Mouse (Mus musculus) fibroblast of lung, adult 2 months (primary cell): ENCODE data around the gene Hoxb6.

ENCODE experiments used
- DNase-seq: peaks from one replicate; pipeline ENCODE4 v3.0.0-alpha.2; 2011; ENCODE audit warnings: low read depth

The Hoxb6 gene

DNA sequence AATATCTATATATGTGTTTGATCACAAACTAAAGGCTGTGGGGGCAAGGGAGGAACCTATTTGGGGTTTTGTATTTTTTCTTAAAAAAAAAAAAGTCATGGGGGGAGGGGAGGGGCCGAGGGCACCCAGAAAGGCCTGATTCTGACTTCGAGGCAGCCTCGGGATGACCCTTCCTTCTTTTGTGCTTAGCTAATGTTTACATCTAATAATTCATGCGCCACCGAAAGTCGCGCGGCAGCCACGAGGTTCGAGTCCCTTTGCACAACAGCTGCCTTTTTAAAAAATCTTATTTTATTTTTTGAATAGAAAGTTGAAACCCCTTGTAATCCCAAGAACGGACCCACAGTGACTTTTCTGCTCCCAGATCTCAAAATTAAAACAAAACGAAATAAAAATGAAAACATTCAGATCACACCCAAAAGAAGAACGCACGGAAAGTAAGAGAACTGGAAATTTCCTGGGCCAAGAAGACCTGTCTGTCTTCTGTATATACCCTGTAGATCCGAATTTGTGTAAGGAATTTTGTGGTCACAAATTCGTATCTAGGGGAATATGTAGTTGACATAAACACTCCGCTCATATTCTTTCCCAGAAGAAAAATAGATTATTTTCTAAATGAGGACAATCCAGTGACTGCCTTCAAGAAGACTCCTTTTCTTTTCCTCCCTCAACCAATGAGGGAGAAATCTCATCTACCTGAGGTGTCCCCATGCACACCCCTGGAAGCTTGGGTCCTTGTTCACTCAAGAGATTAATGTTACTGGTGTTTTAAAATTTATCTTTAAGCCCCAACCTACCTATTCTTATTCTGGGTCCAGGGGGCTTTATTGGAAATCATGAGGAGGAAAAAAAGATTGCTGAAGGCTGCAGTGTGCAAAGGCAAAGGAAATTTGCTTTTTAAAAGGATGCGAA, 24.7 kb downstream of the Hoxb6 start:
- DNase-seq = no peak

DNA sequence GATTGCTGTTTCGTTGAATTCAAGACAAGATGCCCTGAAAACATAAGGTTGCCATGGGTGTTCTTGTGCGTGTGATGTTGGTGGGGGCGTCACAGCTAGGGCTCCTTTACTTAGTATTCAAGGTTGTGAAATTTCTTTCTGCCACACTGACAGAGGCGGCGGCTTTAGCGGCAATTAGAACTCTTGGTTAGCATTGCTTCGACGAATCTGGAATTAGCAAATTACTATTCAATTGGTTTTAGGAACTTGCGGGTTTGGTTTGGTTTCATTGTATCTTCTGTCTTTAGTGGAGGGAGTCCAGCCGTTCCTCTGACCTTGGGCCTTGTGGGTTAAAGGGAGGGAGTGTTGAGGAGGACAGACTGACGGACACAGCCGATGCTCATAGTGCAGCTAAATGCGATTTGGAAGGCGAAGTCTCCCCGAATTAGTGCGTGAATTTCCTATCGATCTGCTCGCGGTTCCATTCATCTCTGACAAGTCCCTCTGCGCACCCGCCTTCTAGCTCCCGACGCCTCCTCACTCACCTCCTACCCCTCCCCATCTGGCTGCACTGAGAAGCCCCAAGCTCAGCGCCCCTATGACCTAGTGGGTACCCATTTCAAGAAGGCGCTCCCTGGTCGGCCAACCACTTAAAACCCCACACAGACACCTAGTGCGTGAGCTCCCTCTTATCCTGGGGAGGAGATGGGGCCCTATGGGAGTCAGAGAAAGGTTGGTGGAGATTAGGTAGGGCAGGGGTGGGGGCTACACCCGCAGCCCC, 25.5 kb downstream of the Hoxb6 start, which contains the start of gene Hoxb4:
TSS of gene Hoxb4 (plus strand) at position 660 of the 760 bp plus-strand sequence.
- DNase-seq = no peak

DNA sequence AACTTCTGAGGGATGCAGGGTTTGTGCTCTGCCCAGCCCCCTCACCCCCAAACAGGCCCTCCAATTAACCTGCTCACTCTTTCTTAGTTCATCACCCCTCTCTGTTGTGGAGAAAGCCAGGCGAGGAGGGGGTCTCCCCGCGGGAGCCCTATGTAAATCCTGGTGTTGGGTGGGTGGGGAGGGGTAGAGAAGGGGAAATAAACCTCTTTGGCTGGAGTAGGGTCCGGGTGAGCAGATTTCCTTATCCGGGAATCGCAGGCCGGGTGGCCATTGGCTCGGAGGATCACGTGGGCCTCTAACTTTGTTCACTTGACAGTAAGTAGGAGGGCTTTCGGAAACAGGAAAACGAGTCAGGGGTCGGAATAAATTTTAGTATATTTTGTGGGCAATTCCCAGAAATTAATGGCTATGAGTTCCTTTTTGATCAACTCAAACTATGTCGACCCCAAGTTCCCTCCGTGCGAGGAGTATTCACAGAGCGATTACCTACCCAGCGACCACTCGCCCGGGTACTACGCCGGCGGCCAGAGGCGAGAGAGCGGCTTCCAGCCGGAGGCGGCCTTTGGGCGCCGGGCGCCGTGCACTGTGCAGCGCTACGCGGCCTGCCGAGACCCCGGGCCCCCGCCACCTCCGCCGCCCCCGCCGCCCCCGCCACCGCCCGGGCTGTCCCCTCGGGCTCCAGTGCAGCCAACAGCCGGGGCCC, 26.2 kb downstream of the Hoxb6 start:
- no peak for DNase-seq

DNA sequence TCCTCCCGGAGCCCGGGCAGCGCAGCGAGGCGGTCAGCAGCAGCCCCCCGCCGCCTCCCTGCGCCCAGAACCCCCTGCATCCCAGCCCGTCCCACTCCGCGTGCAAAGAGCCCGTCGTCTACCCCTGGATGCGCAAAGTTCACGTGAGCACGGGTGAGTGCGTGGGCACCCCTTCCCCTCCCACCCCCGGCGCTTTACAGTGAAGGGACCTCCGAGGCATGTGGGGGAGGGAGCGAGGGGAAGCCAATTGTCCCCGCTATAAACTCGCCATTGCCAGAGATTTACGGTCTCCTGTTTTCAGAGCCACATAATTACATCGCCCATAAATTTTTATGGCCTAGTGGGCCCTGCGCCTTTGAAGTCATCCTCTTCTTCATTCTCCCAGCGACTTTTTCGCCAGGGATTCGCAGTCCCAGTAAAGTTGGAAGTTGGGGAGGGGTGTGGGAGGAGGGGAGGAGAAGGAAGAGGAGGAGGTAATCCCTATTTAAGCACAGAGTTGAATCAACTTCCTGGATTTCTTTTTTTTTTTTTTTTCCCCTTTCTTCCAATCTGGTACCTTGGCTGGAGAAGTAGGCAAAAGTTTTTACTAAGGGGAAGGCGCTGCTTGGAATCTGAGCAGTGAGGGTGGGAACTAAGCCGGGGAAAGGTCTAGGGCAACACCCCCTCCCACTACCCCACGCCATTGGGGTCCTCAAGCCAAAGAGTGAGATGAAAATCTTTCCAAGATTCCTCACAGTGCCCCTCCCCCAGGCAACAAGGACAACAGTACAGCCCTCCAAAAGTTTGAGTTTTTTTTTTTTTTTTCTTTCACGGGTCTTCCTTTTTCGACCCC, 27.0 kb downstream of the Hoxb6 start:
- no peak for DNase-seq

DNA sequence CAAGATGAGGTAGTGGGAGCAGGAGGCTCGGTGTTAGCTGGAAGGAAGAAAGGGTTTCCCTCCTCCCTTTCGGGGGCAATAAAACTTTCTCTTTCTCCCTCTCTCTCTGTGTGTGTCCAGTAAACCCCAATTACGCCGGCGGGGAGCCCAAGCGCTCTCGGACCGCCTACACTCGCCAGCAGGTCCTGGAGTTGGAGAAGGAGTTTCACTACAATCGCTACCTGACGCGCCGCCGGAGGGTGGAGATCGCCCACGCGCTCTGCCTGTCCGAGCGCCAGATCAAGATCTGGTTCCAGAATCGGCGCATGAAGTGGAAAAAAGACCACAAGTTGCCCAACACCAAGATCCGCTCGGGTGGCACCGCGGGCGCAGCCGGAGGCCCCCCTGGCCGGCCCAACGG, 27.6 kb downstream of the Hoxb6 start:
- no peak for DNase-seq

DNA sequence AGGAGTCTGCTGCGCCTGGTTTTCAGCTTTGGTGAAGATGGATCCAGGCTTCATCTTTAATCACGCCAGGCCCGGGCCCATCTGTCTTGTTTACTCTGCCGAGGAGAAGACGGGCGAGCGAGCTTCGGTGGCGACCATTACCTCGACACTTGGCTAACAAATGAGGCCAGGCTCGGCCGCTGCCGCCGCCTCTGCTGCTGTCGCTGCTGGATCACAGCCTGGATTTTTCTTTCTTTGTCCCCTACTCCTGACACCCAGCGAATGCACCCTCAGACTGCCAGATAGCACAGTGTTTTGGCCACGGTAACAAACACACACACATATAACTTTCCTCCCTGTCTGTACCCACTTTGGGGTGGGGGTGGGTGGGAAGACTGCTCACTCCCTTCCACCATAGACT, 28.4 kb downstream of the Hoxb6 start:
- DNase-seq = no peak

DNA sequence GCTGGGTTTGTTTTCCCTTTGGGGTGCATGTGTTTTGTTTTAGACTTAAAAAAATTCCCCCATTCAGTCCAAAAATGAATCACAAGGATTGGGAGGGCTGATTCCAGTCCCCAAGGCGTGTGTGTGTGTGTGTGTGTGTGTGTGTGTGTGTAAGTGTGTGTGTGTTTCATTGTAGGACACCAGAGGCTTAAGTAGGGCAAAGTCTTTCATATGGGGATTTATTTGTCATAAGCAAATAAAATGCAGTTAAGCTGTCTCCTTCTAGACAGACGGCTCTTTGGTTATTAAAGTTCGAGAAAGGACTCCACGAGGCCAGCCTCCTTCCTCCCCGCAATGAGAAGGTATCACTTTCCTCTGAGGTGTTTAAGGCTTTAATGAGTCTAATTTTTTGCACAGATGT, 29.6 kb downstream of the Hoxb6 start:
- DNase-seq = no peak

DNA sequence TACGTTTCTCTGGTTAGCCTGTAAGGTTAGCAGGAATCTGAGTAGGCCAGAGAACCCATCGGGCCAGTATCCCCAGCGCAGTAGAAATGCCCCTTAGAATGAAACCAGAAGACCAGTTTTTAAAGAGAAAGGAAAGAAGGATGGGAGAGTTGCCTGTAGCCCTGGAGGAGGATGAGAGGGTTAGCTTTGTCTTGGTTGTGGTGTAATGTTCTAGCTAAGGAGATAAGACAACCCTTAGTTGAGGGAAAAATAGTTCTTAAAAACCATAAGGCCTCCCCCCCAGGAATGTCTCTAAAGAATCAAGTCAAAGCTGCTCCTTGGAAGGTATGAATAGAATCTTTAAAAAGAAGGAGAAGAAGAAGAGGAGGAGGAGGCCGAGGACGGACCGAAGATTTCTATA, 30.5 kb downstream of the Hoxb6 start:
- DNase-seq = no peak

DNA sequence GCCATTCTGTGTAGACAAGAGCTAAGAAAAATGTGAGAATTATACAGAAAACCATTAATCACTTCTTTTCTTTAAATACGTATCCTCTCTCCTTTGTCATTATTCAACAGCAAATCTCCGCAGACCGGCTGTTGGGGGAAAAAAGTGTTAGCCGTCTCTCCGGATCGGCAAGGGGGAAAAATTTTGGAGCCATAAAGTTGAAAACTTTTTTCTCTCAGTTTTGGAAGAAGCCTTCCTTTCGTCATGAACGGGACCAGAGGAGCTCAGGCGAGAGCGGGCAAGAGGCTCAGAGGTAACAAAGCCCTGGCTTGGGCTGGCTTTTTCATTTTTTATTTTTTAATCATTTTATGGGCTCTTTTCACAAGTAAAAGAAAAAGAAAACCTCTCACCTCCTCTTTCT, 30.9 kb downstream of the Hoxb6 start, which contains the start of gene Hoxb3:
TSS of gene Hoxb3 (plus strand) at position 173 of the 400 bp plus-strand sequence.
- no peak for DNase-seq

DNA sequence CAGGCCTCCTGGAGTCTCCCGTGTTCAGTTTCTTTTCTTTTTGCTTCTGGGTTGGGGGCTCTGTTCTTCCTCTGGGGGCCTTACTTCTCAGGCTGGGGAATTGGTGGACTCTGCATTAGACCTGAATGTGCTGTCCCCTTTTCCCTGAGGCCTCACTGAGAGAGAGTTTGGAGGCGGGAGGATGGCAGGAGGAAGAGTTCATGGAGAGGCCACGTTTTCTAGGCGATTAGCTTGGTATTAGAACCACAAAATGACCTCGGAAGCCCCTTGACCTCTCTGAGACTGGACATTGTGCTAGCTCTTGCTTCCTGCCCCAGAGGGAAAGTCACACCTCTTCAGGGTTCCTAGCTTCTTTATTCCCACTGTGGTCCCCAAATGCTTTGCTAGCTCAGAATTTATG, 31.8 kb downstream of the Hoxb6 start:
- DNase-seq = no peak

DNA sequence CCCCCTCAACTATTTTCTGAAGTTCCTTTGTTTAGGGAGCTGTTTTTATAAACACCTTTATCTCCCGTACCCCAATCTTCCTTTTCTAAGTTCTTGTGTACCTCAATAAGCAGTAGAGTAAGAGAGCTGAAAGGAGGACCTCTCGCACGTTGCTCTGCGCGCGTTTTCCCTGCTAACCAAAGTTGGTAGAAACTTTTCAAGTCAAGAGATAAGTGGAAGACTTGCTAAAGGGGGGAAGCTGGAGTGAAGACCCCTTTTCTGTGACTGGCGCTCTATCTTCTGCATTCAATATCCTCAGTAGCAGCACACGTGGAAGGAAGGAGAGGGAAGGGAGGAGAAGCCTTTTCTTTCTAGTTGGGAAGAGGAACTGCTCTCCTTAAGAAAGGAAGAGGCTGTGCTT, 32.7 kb downstream of the Hoxb6 start:
- DNase-seq = no peak

DNA sequence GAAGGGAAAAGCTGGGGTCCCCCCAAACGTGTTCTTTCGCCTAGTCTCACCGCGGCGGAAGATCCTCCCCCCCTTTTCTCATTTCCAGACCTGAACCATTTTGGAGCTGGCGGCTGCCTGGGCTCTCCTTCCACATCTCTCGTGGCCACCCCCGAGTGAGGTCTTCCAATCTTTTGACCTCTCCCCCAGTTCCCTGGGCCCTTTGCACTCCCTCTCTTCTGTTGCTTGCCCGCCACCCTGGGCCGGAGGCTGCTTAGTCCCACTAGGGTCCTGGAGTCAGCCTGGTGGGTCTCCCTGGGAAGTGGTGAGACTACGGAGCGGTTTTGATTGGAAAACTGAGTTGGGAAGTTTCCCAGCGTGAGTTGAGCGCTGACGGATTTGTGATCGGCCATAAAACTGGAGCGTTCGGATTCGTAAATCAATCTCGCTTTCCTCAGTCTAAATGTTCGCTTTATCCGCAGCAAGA, 33.5 kb downstream of the Hoxb6 start:
- DNase-seq = no peak

DNA sequence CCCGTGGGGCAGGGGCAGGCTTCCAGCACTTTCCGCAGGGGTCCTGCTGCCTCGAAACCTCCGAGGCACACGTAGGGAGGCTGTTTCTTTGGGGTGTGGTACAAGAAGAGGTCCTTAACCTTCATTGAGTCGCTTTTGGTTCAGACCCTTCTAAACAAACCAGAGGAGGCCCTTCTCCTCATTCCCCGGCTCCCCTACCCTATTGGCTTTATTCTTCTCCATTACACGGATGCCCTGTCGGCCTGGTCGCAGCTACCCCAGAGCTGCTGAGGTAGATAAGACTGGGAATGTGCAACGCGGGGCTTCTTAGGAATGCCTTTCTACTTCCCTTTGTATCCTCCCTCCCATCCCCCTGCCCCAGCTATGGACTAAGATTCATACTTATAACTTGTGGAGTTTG, 34.4 kb downstream of the Hoxb6 start:
- DNase-seq = no peak

DNA sequence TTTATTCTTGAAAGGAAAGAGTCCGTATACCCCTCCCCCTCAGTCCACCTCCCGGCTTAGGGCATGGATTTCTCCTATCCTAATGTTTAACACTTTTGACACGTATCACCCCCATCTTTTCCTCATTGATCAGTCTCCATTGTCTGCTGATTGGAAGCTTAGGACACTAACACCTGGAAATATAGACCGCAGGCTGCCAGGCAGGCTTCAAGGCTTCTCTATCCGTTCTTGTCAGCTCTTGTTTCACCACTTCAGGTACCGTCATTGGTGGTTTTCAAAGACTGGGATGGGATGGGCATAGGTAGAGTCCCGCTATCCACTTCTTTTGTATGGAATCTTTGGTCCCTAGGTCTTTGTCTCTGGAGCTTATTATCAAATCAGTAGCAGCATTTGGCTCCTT, 34.8 kb downstream of the Hoxb6 start:
- DNase-seq = no peak

DNA sequence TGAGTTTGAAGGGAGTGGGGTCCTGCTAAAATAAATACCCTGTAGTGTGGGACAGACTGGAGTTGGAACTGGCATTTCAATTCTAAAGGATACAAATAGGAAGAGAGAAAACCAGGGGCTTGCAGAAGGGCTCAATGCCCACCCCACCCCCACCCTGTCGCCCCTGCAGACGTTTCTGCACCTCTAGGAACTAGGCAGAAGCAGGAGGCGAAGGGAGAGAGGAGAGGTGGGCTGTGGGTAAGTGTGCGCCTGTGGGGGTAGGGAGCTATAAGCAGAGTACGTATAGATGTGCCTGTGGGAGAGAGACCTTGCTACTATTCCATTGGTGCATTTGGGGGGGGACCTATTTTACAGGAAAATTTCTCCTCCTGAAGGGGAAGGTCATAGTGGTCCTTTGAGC, 35.5 kb downstream of the Hoxb6 start:
- DNase-seq = no peak

DNA sequence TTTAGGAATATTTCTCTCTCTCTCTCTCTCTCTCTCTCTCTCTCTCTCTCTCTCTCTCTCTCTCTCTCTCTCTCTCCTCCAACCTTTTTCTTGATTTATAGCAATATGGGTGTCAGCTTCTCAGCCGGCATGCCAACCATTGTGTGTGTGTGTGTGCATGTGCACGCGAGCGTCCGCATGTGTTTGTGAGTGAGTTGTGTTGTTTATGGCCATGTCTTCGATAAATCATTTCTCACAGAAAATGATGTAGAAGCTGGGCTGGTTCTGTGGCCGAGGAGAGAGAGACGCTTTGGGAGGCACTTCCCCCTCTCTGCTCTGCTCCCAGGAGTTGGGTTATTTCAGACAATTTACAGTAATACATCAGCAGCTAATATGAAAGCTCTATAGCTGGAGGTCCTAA, 36.3 kb downstream of the Hoxb6 start:
- DNase-seq = no peak

DNA sequence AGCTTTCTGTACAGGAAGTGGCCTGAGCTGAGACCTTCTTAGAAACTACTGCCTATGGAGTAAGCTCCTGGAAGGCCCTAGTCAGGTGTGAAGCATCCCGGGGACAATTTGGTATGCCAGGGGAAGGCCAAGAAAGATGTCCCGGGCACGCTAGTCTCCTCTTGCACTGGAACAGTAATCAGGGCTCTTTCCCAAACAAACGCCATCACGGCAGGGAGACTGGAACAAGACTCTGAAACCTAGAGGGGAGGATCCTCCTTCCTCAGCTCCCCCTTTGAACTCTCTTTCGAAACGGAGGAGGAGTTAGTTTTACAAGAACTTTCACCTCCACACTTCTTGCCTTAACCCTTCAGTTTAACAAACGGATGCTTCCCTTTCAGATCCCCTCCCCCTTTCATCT, 39.8 kb downstream of the Hoxb6 start:
- no peak for DNase-seq

DNA sequence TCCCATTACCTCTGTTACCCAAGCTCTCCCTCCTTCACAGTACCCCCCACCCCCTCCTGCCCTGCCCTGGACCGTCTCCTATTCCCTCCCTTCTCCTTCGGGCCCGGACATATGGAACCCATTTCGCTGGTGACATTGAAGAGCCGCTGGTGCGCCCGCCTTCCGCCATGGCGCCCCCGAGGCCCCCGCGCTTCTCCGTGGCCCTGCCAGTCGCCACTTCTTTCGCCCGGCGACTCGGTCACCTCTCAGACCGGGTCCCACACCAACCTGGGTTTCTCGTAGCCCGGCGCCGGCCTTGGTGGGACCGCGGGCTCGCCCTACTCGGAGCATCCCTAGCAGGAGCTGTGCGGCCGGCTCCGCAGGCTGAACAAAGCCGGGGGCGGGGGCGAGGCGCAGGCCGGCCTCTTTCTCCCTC, 40.3 kb downstream of the Hoxb6 start:
- DNase-seq = no peak

DNA sequence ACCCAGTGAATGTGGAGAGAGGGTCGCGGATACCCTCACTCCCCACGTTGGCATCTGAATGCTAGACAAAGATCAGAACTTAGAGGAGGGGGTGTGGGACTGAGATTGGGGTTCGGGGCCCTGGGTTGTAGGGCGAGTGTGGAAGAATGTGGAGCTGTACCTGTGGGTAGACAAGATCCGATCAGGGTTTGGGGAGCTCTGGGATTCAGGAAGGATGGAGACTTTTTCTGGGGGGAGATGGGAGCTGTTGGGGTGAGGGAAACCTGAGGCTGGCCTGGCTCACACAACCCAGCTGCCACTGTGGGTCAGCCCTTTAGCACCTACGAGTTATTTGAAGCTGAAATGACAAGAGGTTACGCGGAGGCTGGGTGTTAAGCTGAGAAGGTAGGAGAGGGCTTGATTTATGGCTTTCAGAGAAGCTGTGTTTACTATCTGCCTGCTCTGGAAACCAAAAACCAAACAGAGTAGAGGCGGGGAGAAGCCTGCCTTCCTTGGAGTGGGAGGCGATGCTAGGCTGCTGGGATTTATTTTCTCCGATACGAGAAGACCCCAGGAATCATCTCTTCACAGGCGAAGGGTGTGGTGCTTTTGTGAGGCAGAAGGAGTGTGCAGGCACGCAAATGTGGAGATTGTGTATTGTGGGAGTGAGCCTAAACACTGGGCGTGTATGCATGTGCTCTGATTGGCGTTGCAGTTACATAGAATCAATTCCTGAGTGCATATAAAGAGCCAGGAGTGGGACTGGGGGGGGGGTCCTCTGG, 41.1 kb downstream of the Hoxb6 start:
- DNase-seq = no peak

DNA sequence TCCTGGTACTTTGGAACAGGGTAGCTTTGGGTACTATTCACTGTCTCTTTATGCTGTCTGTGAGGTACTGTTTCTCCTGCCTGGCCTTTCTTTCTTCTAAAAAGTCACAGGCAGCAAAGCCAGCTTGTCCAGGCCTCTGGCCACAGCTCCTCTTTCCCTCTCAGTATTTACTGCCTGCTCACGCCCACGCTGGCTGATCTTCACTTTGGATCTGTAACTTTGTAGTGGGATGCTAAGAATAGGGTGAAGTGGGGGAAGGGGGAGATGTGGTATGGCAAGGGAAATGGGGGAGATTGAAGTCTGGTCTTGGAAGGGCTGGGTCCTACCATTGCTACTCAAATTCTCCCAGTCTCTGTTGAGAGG, 41.7 kb downstream of the Hoxb6 start:
- no peak for DNase-seq

DNA sequence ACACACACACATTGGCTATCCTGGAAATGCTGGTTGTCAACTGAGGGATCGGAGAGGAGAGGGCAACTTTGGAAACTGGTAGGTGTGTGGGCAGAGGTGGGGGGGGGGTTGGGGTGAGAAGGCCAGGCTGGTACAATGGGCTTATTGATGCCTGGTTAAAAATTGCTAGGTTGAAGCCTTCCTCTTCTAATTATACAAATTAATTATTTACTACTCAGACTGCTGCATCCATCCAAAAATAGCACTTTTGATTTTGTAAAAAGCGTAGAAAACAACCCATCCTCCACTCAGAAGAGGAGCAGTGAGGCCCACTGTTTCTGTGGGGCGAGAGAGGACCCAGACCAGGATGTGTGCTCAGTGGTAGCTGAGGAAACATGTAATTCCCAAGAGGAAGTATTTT, 42.7 kb downstream of the Hoxb6 start:
- DNase-seq = no peak
